Mouse (Mus musculus): ENCODE results near the gene Rab3a.

Rab3a gene

GRCm38 (mm10) chr8:70774740-70775139, 20.3 kb downstream of the Rab3a start:
- DNase-seq (ENCODE audit: low spot score), result no peak

GRCm38 (mm10) chr8:70775227-70775626, 20.7 kb downstream of the Rab3a start:
- no peak for DNase-seq (ENCODE audit: low spot score)

- DNase-seq (ENCODE audit: low spot score), result no peak
Measured at GRCm38 (mm10) chr8:70775851-70776495, 21.5 kb downstream of the Rab3a start.

GRCm38 (mm10) chr8:70776496-70777444, 22.3 kb downstream of the Rab3a start, which contains the start of gene Pik3r2:
Gene Pik3r2, minus strand, starts transcription at chr8:70776713.
- DNase-seq (ENCODE audit: low spot score), result peak; percentile 98

- DNase-seq (ENCODE audit: low spot score), result no peak
Measured at GRCm38 (mm10) chr8:70780093-70780492, 25.6 kb downstream of the Rab3a start.

GRCm38 (mm10) chr8:70786291-70787050, 32.0 kb downstream of the Rab3a start:
- no peak for DNase-seq (ENCODE audit: low spot score)

GRCm38 (mm10) chr8:70787051-70787445, 32.6 kb downstream of the Rab3a start:
- DNase-seq (ENCODE audit: low spot score), result no peak

GRCm38 (mm10) chr8:70787941-70788667, 33.6 kb downstream of the Rab3a start:
- no peak for DNase-seq (ENCODE audit: low spot score)

GRCm38 (mm10) chr8:70789046-70789445, 34.6 kb downstream of the Rab3a start:
- no peak for DNase-seq (ENCODE audit: low spot score)

GRCm38 (mm10) chr8:70790846-70791245, 36.4 kb downstream of the Rab3a start:
- DNase-seq (ENCODE audit: low spot score), result no peak

GRCm38 (mm10) chr8:70791294-70791701, 36.8 kb downstream of the Rab3a start:
- peak; percentile 52 for DNase-seq (ENCODE audit: low spot score)

- DNase-seq (ENCODE audit: low spot score), result peak; percentile 94
Measured at GRCm38 (mm10) chr8:70791975-70792691, 37.7 kb downstream of the Rab3a start.

GRCm38 (mm10) chr8:70792700-70793099, 38.2 kb downstream of the Rab3a start:
- DNase-seq (ENCODE audit: low spot score), result no peak

- DNase-seq (ENCODE audit: low spot score), result no peak
Measured at GRCm38 (mm10) chr8:70794215-70794614, 39.7 kb downstream of the Rab3a start.

GRCm38 (mm10) chr8:70795370-70795769, 40.9 kb downstream of the Rab3a start:
- DNase-seq (ENCODE audit: low spot score), result no peak

- no peak for DNase-seq (ENCODE audit: low spot score)
Measured at GRCm38 (mm10) chr8:70796403-70797080, 42.1 kb downstream of the Rab3a start.

GRCm38 (mm10) chr8:70797081-70798070, 42.9 kb downstream of the Rab3a start:
- DNase-seq (ENCODE audit: low spot score), result peak; percentile 80

GRCm38 (mm10) chr8:70798281-70798680, 43.8 kb downstream of the Rab3a start:
- DNase-seq (ENCODE audit: low spot score), result no peak

- DNase-seq (ENCODE audit: low spot score), result no peak
Measured at GRCm38 (mm10) chr8:70800648-70801047, 46.2 kb downstream of the Rab3a start.

All from spleen, adult 12 weeks (tissue).